Mouse (Mus musculus) right cerebral cortex, postnatal 10 days (tissue): ENCODE data around the gene Olfr692.
A peak's percentile ranks its signal among the peaks of the same experiment; 100 is the strongest.
"Not testable (repeated sequence)": the region's sequence is repeated elsewhere in the genome, so short reads cannot be mapped to it uniquely, and the experiment has no call there.

Source experiments
- DNase-seq, 2 experiments: peaks; one replicate each; pipeline ENCODE4 v3.0.0; 2021; ENCODE audit warnings: low spot score in 2 of 2

The Olfr692 gene

GRCm38 (mm10) chr7:105367930-105368329 lies at the start of gene Olfr692:
Gene Olfr692, plus strand, starts transcription at chr7:105368230.
- no peak for DNase-seq

DNA sequence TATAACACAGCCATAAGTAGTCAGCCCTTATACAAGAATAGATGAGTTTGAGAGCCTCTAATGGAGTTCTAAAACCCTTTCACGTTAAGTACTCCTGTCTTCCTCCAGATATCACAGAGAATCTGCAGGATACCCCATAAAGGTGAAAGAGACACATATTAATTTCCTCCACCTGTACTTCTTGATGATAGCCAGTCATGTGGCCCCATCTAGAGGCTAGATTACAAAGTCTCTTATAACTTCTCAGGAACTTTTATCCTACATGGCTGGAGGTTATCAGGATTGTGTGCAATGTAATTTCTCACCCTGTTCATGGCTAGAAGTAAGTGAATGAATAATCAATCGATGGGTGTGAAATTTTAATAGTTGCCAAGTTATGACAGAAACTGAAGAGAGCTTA lies 42.7 kb upstream of the Olfr692 start:
- no peak for DNase-seq

GRCm38 (mm10) chr7:105334004-105334403 lies 34.0 kb upstream of the Olfr692 start, which contains the start of gene Olfr690:
Gene Olfr690, minus strand, starts transcription at chr7:105334104.
- no peak for DNase-seq

DNA sequence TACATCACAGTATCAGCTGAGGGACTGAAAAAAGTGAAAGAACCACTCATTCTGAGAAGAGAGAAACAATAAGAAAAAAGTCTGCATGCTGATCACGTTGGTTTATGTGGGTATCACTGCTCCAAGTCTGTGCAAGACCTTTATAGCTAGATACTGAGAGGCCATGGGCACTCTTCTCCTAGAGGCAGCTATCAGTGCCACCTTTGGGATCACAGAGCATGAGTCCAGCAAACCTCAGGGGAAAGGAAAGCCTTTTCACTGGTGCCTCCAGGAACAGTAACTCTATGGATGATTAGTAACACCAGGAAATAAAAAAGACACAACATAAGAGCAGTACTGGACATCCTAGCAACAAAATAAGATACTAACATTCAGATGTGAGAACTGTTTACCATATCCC lies 25.9 kb upstream of the Olfr692 start, which contains the start of gene Olfr691:
TSS of gene Olfr691 (minus strand) at position 101 of the 400 bp plus-strand sequence.
- no peak for DNase-seq

DNA sequence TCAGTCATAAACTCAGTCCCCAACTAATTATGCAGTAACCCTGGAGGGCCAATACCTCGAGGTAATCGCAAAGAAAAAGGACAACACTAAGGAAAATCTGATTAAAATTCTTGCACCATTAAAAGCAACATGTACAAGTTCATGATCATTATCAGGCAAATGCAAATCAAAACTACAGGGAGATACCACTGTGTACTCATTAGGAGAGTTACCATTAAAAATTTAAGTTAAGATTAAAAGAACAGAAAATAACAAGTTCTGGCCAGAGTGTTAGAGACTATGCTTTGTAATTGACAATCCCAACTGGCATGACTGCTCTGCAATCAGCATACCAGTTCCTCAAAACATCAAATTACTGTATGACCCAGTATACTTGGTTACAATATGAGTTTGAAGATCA lies 25.3 kb upstream of the Olfr692 start:
- no peak for DNase-seq

- not testable (repeated sequence) for DNase-seq
These were observed 12.0 kb upstream of the Olfr692 start for GRCm38 (mm10) chr7:105356064-105356463.

DNA sequence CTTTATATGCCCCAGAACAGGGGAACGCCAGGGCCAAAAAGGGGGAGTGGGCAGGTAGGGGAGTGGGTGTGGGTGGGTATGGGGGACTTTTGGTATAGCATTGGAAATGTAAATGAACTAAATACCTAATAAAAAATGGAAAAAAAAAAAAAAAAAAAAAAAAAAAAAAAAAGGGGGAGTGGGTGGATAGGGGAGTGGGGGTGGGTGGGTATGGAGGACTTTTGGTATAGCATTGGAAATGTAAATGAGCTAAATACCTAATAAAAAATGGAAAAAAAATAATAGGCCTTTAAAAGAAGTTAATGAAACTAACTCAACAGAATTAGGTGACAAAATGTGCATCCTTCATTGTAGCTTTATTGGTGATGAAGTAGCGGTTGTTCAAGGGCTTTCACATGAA lies 11.5 kb upstream of the Olfr692 start:
- not testable (repeated sequence) for DNase-seq

- DNase-seq = no peak
These were observed 6.3 kb upstream of the Olfr692 start for GRCm38 (mm10) chr7:105361713-105362112.

- no peak for DNase-seq
These were observed 762 bp upstream of the Olfr692 start for GRCm38 (mm10) chr7:105367268-105367667.

GRCm38 (mm10) chr7:105368521-105368920 lies 491 bp downstream of the Olfr692 start:
- DNase-seq = no peak

- no peak for DNase-seq
These were observed 4.9 kb downstream of the Olfr692 start for GRCm38 (mm10) chr7:105372912-105373311.

- DNase-seq = peak in 1 of 2 experiments; percentile 24
These were observed 5.5 kb downstream of the Olfr692 start for GRCm38 (mm10) chr7:105373509-105373908.

DNA sequence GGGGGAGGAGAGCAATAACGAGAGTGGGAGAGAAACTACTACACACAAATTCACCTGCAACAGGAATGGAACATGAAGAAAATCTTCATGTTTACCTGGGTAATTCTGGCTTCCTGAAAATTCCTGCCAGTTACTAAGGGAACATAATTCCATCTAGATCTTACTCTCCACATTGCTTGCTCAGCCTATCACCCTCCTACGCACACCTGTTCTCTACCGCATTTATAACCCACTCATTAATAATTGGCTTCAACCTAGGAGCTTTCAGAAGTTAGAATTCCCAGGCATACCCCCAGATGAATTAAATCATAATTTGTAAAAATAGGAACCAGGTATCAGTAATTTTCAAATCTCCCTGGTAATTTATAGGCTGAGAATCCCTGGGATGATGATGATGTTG lies 5.9 kb downstream of the Olfr692 start:
- DNase-seq = peak in 1 of 2 experiments; percentile 28

GRCm38 (mm10) chr7:105374866-105375265 lies 6.8 kb downstream of the Olfr692 start, which contains the start of gene Gm5901:
Gene Gm5901, plus strand, starts transcription at chr7:105375038.
- DNase-seq = no peak

GRCm38 (mm10) chr7:105380329-105380728 lies 12.3 kb downstream of the Olfr692 start:
- no peak for DNase-seq

- no peak for DNase-seq
These were observed 19.7 kb downstream of the Olfr692 start for GRCm38 (mm10) chr7:105387696-105388095.

DNA sequence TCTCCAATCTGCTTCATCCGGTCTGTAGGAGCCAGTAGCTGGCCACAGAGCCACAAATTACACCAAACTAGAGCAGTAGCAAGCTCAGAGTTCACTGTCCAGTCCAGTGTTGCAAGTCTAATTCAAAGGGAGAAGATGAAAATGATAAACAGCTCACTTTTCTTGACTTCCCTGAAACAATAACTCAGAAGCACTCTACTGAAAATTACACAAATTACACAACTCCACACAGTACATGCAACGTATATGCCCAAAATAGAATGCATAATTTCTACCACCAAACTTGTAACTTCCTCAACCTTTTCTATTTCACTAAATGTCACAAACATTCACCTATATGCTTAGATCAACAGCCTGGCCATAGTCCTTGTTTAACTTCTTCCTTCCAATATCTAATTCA lies 22.2 kb downstream of the Olfr692 start:
- no peak for DNase-seq

GRCm38 (mm10) chr7:105394606-105395005 lies 26.6 kb downstream of the Olfr692 start:
- DNase-seq = no peak

DNA sequence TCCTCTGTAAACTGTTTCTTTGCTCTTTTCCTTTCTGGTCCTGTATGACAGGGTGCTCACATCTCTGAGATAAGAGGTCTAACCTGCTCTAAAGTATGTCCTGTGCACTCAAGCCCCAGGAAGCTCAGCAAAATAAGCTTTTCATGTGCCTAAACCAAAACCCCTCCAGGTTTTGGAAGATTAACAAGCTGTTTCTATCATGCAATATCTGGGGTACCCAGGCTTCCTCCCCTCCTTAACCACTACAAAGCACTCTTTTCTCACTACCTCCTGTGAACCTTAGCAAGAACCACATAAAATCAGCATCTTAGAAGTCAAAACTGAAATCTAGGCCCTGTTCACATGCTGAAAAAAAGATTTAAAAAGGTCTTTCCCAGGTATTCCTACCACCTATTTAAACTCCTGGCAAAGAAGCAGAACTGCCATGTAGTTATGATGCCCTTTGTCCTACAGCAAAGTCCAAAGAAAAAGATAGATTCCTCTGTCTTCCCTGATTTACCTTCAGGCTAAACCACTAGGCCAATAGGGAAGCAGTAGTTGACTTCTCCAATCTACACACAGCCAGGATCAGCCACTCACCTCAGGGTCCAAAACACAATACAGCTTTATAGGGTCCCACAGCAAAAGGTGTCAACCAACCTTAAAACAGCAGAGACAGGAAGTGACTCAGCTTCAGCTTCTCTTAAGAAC lies 27.2 kb downstream of the Olfr692 start:
- DNase-seq = no peak

DNA sequence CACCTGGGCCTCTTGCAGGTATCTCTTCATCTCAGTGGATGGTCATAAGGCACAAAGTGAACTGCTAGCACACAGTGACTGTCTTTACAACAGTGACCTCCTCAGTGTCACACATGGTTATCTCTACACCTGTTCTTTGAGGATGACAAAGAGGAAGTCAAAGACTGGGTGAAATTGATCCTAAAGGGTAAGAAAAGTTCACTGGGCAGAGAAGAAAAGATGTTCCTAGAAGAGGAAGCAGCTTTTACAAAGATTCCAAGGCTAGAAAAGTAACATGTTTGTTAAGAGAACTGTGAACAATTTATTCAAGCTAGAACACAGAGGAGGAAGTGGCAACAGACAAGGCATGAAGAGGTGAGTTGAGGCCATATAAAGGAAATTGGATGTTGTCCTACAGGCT lies 28.1 kb downstream of the Olfr692 start:
- no peak for DNase-seq

- DNase-seq = peak in 1 of 2 experiments; percentile 43
These were observed 31.3 kb downstream of the Olfr692 start for GRCm38 (mm10) chr7:105399058-105399934.

DNA sequence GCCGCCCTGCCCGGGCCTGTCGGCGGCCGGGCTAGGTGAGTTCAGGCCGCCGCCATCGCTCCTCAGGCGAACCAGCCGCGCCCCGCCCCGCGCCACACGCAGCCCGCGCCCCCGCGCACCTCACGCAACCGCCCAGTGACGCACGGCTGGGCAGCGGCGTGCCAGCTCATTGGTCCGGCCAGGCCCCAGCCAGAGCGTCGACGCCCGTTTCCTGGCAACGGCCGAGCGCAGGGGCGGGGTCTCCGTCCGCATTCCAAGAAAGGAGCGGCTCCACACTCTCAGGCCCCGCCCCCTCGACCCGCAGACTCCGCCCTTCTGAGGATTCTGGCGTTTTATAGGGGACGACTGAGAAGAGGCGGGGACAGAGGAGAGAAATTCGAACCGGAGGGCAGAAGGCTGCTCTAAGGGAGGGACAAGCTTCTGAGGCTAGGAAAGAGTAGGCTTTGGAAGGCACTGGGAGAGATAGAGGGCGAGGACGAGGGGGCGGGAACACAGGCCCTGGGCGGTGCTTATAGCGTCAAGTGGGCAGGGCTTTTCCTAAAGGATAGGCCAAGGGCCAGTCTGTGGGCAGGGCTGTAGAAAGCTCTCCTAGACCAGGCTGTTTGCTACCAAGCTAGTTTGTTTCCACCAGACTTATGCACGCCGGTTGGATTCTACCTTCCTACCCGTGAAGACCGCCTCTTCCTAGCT lies 32.0 kb downstream of the Olfr692 start, which contains the start of gene Fam160a2:
TSS of gene Fam160a2 (minus strand) at position 120 of the 690 bp plus-strand sequence.
- DNase-seq = peak; percentile 99 to 100
